In genomic region chr10:89833166-89833565, GRCm38 (mm10) we compare ENCODE assay signal across 13 mouse cellular contexts. TPM values are rescaled to one million over a fixed set of nuclear protein-coding genes. Genes with fewer than 3 reads are reported as not detected.
DNase-seq lines count a peak whose midpoint lies in the region; ATAC-seq lines count a peak whose summit lies in the region.
"Had no signal": no experiment of that assay in that cellular context is flagged by ENCODE, and none has a peak within 500 bp of the region (broad histone marks: within the 10 kb centered on the region; RNA-seq: fewer than 3 reads in every experiment).

No protein-coding gene starts in this region.

- H3K4me1 ChIP-seq in kidney, embryonic 16.5 days (ENCODE audit: insufficient read depth, low read length): no peaks in the 10 kb centered on the region
- H3K4me1 ChIP-seq: neural tube, embryonic 15.5 days had no signal

- no peak overlapping the region for H3K9ac ChIP-seq in kidney, embryonic 16.5 days (replicated peaks; ENCODE audit: low read length)
- H3K9ac ChIP-seq: neural tube, embryonic 15.5 days had no signal

- H3K27ac ChIP-seq in kidney, embryonic 16.5 days (ENCODE audit: low read length): no peak overlapping the region
- H3K27ac ChIP-seq: layer of hippocampus, adult 2 months; macrophage; neural tube, embryonic 15.5 days had no signal

- H3K27me3 ChIP-seq in kidney, embryonic 16.5 days (ENCODE audit: insufficient read depth, low read length): no peaks in the 10 kb centered on the region
- H3K27me3 ChIP-seq: neural tube, embryonic 15.5 days had no signal

- H3K9me3 ChIP-seq in kidney, embryonic 16.5 days (ENCODE audit: low read length): no peaks in the 10 kb centered on the region
- H3K9me3 ChIP-seq: neural tube, embryonic 15.5 days had no signal

- WGBS in kidney, embryonic 16.5 days: 88% methylated on average over 10 of the region's 10 CpGs

- DNase-seq in adrenal gland, postnatal 10 days: peak; percentile 38
- DNase-seq in adrenal gland, adult 2 months: no peak
- peak; percentile 18 for DNase-seq in kidney, adult 11 months
- DNase-seq in testis, postnatal 10 days (ENCODE audit: low spot score): peak; percentile 63
- no peak for DNase-seq in testis, postnatal 14 days (ENCODE audit: low spot score)
- DNase-seq in natural killer cell, adult 2 months (ENCODE audit: low spot score in 2 of 2): no peak

- no peaks in the 10 kb centered on the region for H3K36me3 ChIP-seq in kidney, embryonic 16.5 days (ENCODE audit: insufficient read depth, low read length)
- H3K36me3 ChIP-seq: neural tube, embryonic 15.5 days had no signal

- no peak for ATAC-seq in kidney, embryonic 16.5 days (ENCODE audit: low FRiP score, low TSS enrichment)
- ATAC-seq in CD4-positive, CD25-positive, alpha-beta regulatory T cell, adult 4 months: no peak

- H3K4me2 ChIP-seq in kidney, embryonic 16.5 days (replicated peaks; ENCODE audit: low read depth, low read length): no peak overlapping the region
- H3K4me2 ChIP-seq: liver, embryonic 11.5 days; neural tube, embryonic 15.5 days had no signal

- no peak overlapping the region for H3K4me3 ChIP-seq in kidney, embryonic 16.5 days (ENCODE audit: low read length)
- H3K4me3 ChIP-seq: erythroblast, embryonic 14.5 days; layer of hippocampus, adult 2 months; neural tube, embryonic 15.5 days had no signal

RNA-seq across cellular contexts. Expression of gene Anks1b, which starts 40.1 kb away (rescaled TPM):
- total RNA-seq in adrenal gland, postnatal 10 days (2021): 1 to 10 TPM; 1.7 to 2.0 TPM
- under 1 TPM; 0.72 to 0.86 TPM for total RNA-seq in adrenal gland, adult 2 months (2021)
- 0.31 and 0.50 TPM in 2 replicates for polyA plus RNA-seq in adrenal gland, adult 2 months (2012; rRNA removed)
- polyA plus RNA-seq in kidney, embryonic 16.5 days (2015; fragmentation: Nextera tagmentation; extraction: Ambion mirVana): 2.2 and 3.5 TPM in 2 replicates
- polyA plus RNA-seq in CD4-positive, CD25-positive, alpha-beta regulatory T cell, adult 4 months (2017; shearing (Covaris generic)): not detected
- polyA plus RNA-seq: erythroblast, embryonic 14.5 days; macrophage had no signal

Comparison
In these comparisons a context has a peak if more than half of its experiments do, and no peak if none do; other contexts are left out.
1. DNase-seq: peak in adrenal gland, postnatal 10 days (single experiment), kidney, adult 11 months (single experiment) and testis, postnatal 10 days (single experiment); none in adrenal gland, adult 2 months (single experiment), testis, postnatal 14 days (single experiment) and natural killer cell, adult 2 months (0 of 2).